8 mouse cellular contexts compared by ENCODE assay signal in genomic region chr1:152088791-152089401, GRCm38 (mm10). TPM values are rescaled to one million over a fixed set of nuclear protein-coding genes. Genes with fewer than 3 reads are reported as not detected.
DNase-seq lines count a peak whose midpoint lies in the region; ATAC-seq and TF ChIP-seq lines count a peak whose summit lies in the region.

No protein-coding gene starts in this region.

- no peak for TF ChIP-seq POLR2A in lung, adult 2 months (IDR thresholded peaks at IDR 0.05; ENCODE audit: borderline replicate concordance, extremely low read depth, low read depth, low read length)

- TF ChIP-seq CTCF in E14TG2a.4 (conservative IDR thresholded peaks at IDR 0.05; ENCODE audit: low read length): no peak
- TF ChIP-seq CTCF in lung, adult 2 months (IDR thresholded peaks at IDR 0.05; ENCODE audit: insufficient read depth, low read length): no peak

- H3K4me2 ChIP-seq in forebrain, embryonic 14.5 days (ENCODE audit: low read length): peak overlapping the region; percentile 79
- peak overlapping the region; percentile 58 for H3K4me2 ChIP-seq in neural tube, embryonic 14.5 days (ENCODE audit: low read depth, low read length)

- no peak for ATAC-seq in forebrain, embryonic 14.5 days
- ATAC-seq in neural tube, embryonic 14.5 days (ENCODE audit: low read depth): peak; percentile 12; the same call in 1 of the 2 replicates

- no peaks in the 10 kb centered on the region for H3K9me3 ChIP-seq in E14TG2a.4 (ENCODE audit: low read length)
- H3K9me3 ChIP-seq in forebrain, embryonic 14.5 days (replicated peaks; ENCODE audit: control insufficient read depth, low read length): no peaks in the 10 kb centered on the region
- H3K9me3 ChIP-seq in neural tube, embryonic 14.5 days (ENCODE audit: control insufficient read depth, low read length): no peaks in the 10 kb centered on the region

- H3K4me1 ChIP-seq in E14TG2a.4 (replicated peaks; ENCODE audit: low read depth, low read length): peaks cover 62% of the 10 kb centered on the region
- peaks cover 38% of the 10 kb centered on the region for H3K4me1 ChIP-seq in forebrain, embryonic 14.5 days (ENCODE audit: control insufficient read depth, insufficient read depth, low read length)
- 0 out of 2 replicates have a peak, but pooled peaks cover 2% of the 10 kb centered on the region for H3K4me1 ChIP-seq in lung, adult 2 months (ENCODE audit: control insufficient read depth, insufficient read depth, low read length)
- peaks cover 38% of the 10 kb centered on the region for H3K4me1 ChIP-seq in neural tube, embryonic 14.5 days (ENCODE audit: control insufficient read depth, insufficient read depth, low read length)

- H3K27me3 ChIP-seq in E14TG2a.4 (ENCODE audit: insufficient read depth, low read length): peaks cover 19% of the 10 kb centered on the region
- no peaks in the 10 kb centered on the region for H3K27me3 ChIP-seq in forebrain, embryonic 14.5 days (replicated peaks; ENCODE audit: control insufficient read depth, insufficient read depth, low read length)
- H3K27me3 ChIP-seq in neural tube, embryonic 14.5 days (ENCODE audit: control insufficient read depth, insufficient read depth, low read length): no peaks in the 10 kb centered on the region

- H3K36me3 ChIP-seq in E14TG2a.4 (ENCODE audit: insufficient read depth, low read length): no peaks in the 10 kb centered on the region
- no peaks in the 10 kb centered on the region for H3K36me3 ChIP-seq in forebrain, embryonic 14.5 days (ENCODE audit: control insufficient read depth, insufficient read depth, low read length)
- no peaks in the 10 kb centered on the region for H3K36me3 ChIP-seq in neural tube, embryonic 14.5 days (ENCODE audit: control insufficient read depth, insufficient read depth, low read length)

- peak overlapping the region; percentile 94 for H3K9ac ChIP-seq in forebrain, embryonic 14.5 days (ENCODE audit: low read length)
- H3K9ac ChIP-seq in neural tube, embryonic 14.5 days (replicated peaks; ENCODE audit: low read depth, low read length): peak overlapping the region; percentile 97

- 2% methylated on average over 16 of the region's 16 CpGs for WGBS in forebrain, embryonic 14.5 days
- 4% methylated on average over 16 of the region's 16 CpGs for WGBS in lung, adult 2 months
- WGBS in neural tube, embryonic 14.5 days: 2% methylated on average over 16 of the region's 16 CpGs

- peak overlapping the region; percentile 97 for H3K27ac ChIP-seq in forebrain, embryonic 14.5 days (ENCODE audit: low read depth, low read length)
- peak overlapping the region; percentile 99 for H3K27ac ChIP-seq in neural tube, embryonic 14.5 days (ENCODE audit: low read depth, low read length)

- H3K4me3 ChIP-seq in E14TG2a.4 (replicated peaks; ENCODE audit: low read length): peak overlapping the region; percentile 96
- peak overlapping the region; percentile 89 for H3K4me3 ChIP-seq in forebrain, embryonic 14.5 days (ENCODE audit: low read depth, low read length)
- H3K4me3 ChIP-seq in lung, adult 2 months (replicated peaks; ENCODE audit: extremely low read depth, low read depth, low read length): peak overlapping the region; percentile 94
- peak overlapping the region; percentile 79 for H3K4me3 ChIP-seq in neural tube, embryonic 14.5 days (ENCODE audit: low read depth, low read length)

- intact Hi-C loops in heart, postnatal 25 days (cut with DNase I): loop anchor here (5.0 to 10.0 kb wide), 3 partner anchors 47 to 242 kb away; no protein-coding TSS in a partner anchor

- DNase-seq in brain, adult 2 months (ENCODE audit: low read depth, low spot score): peak; percentile 89
- peak; percentile 48 for DNase-seq in forebrain, embryonic 14.5 days (ENCODE audit: low spot score)
- DNase-seq in heart, postnatal 25 days (ENCODE audit: low spot score): peak; percentile 3
- peak; percentile 35 to 36 for DNase-seq in layer of hippocampus, adult 8-10 months (ENCODE audit: low spot score in 2 of 2)
- DNase-seq in lung, adult 2 months: peak; percentile 33
- peak; percentile 42 for DNase-seq in thymus, postnatal 14 days

RNA-seq across cellular contexts. Expression of gene 1700025G04Rik, which starts 1.0 kb away (rescaled TPM):
- 25.3 and 28.5 TPM in 2 replicates for polyA plus RNA-seq in forebrain, embryonic 14.5 days (2014; fragmentation: Nextera tagmentation; extraction: Ambion mirVana)
- total RNA-seq in heart, postnatal 25 days (2021): 10 to 100 TPM; 39.7 to 43.3 TPM
- total RNA-seq in layer of hippocampus, adult 8-10 months (2022): 10 to 100 TPM; 60.3 to 79.3 (median 67.0) TPM
- polyA plus RNA-seq in lung, adult 2 months (2012; rRNA removed): 1.5 and 3.5 TPM in 2 replicates
- 29.1 and 30.2 TPM in 2 replicates for polyA plus RNA-seq in neural tube, embryonic 14.5 days (2014; fragmentation: Nextera tagmentation; extraction: Ambion mirVana)

Comparison
In these comparisons a context has a peak if more than half of its experiments do, and no peak if none do; other contexts are left out.
1. DNase-seq: peak in every context shown above with its lines; median percentile 89 in brain, adult 2 months; 48 in forebrain, embryonic 14.5 days; 42 in thymus, postnatal 14 days; 36 in layer of hippocampus, adult 8-10 months; 33 in lung, adult 2 months; 3 in heart, postnatal 25 days.